Mouse (Mus musculus) liver, postnatal 0 days (tissue): Measurements from ENCODE around the gene Thumpd3. TPM values are rescaled to one million over a fixed set of nuclear protein-coding genes. Genes with fewer than 3 reads are reported as not detected.

Source experiments
- ATAC-seq: fragments of 200-750 bp; cut with Nextera tagmentation; 2 replicates; pipeline ENCODE4 v1.8.0; 2017; ENCODE audit warnings: mild to moderate bottlenecking, moderate library complexity
- DNase-seq: peaks from one replicate; pipeline ENCODE4 v3.0.0-alpha.2; 2016
- H3K27ac ChIP-seq: fragments of 300-500 bp; sonication (generic); 2 replicates; pipeline ENCODE4 v1.5.1; 2014; ENCODE audit warnings: antibody characterized with exemption, moderate library complexity, mild to moderate bottlenecking, low read depth
- H3K27me3 ChIP-seq: fragments of 300-500 bp; sonication (generic); 2 replicates; pipeline ENCODE4 v1.6.1; 2014; ENCODE audit warnings: low read length, control low read depth, mixed read lengths; ENCODE audit not compliant: insufficient read depth
- H3K36me3 ChIP-seq: fragments of 300-500 bp; sonication (generic); replicated peaks from 2 replicates; pipeline ENCODE4 v1.6.1; 2014; ENCODE audit warnings: mild to moderate bottlenecking, control low read depth, low read length, moderate library complexity, mixed read lengths; ENCODE audit not compliant: insufficient read depth
- H3K4me1 ChIP-seq: fragments of 300-500 bp; sonication (generic); 2 replicates; pipeline ENCODE4 v1.6.1; 2014; ENCODE audit warnings: antibody characterized with exemption, mild to moderate bottlenecking, control low read depth; ENCODE audit not compliant: insufficient read depth
- H3K4me2 ChIP-seq: fragments of 300-500 bp; sonication (generic); 2 replicates; pipeline ENCODE4 v1.6.1; 2014; ENCODE audit warnings: low read depth, mild to moderate bottlenecking, low read length, moderate library complexity, mixed read lengths
- H3K4me3 ChIP-seq: fragments of 300-500 bp; sonication (generic); 2 replicates; pipeline ENCODE4 v1.5.1; 2014; ENCODE audit warnings: low read depth, low read length
- H3K9ac ChIP-seq: fragments of 300-500 bp; sonication (generic); replicated peaks from 2 replicates; pipeline ENCODE4 v1.6.1; 2014; ENCODE audit warnings: mild to moderate bottlenecking, moderate library complexity
- H3K9me3 ChIP-seq: fragments of 300-500 bp; sonication (generic); 2 replicates; pipeline ENCODE4 v1.6.1; 2016; ENCODE audit warnings: mild to moderate bottlenecking, control low read depth, low read length, mixed read lengths
- CTCF ChIP-seq: sonication (generic); IDR thresholded peaks from 2 replicates; pipeline ENCODE4 v1.5.1; 2016; ENCODE audit warnings: antibody characterized with exemption, low read depth
- EP300 ChIP-seq: IDR thresholded peaks from 2 replicates; pipeline ENCODE4 v1.6.1; 2016; ENCODE audit warnings: antibody characterized with exemption, low read depth, mild to moderate bottlenecking
- WGBS: fragments of 180-500 bp; shearing (Covaris S2); extraction: QIAGEN DNeasy Blood & Tissue Kit; methylation state at CpG from one replicate; pipeline ENCODE4 v1.1.7; 2014; ENCODE audit not compliant: insufficient replicate concordance; 5-methylcytosine and 5-hydroxymethylcytosine counted together
- polyA plus RNA-seq: library from polyadenylated mRNA; unstranded; fragments of >200 nt; fragmentation: Nextera tagmentation; extraction: Ambion mirVana; gene quantifications from 2 replicates; pipeline ENCODE4 v1.2.1, GENCODE M21; 2015

Gene Thumpd3
- polyA plus RNA-seq, 1 experiment from 2014 or later = 25.1 TPM

- no peaks in the 10 kb centered on the region for H3K9me3 ChIP-seq
- 59% methylated on average over 1 of the region's 1 CpGs for WGBS
- peaks cover 62% of the 10 kb centered on the region for H3K36me3 ChIP-seq
- TF ChIP-seq EP300 = no peak
- no peak for TF ChIP-seq CTCF
- no peak overlapping the region for H3K9ac ChIP-seq
- DNase-seq (no peak), ATAC-seq (no peak)
- H3K4me1 ChIP-seq = no peaks in the 10 kb centered on the region
- no peak overlapping the region for H3K4me3 ChIP-seq
- no peak overlapping the region for H3K27ac ChIP-seq
- H3K4me2 ChIP-seq = no peak overlapping the region
- no peaks in the 10 kb centered on the region for H3K27me3 ChIP-seq
These were observed 15.0 kb downstream of the Thumpd3 start for GRCm38 (mm10) chr6:113060892-113061563.

DNA sequence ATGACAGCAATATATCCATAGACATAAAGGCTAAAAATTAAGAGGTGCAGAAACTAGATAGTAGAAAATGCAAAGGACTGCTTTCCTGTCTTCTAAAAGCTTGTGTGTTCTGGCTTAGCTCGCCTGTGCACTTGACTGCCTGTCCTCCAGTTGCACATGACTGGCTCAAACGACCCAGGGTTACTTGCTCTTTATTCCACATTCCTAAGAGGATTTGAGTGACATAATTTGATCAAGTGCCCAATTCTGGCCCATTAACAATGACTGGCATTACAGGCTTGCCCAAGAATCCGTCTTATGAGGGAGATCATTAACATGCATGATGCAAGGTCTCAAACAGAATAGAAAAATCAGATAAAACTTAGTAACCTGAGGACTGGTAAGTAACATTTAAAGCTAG is 16.2 kb downstream of the Thumpd3 start:
- no peak overlapping the region for H3K9ac ChIP-seq
- peak; percentile 19; the same call in 1 of the 2 replicates for ATAC-seq

DNA sequence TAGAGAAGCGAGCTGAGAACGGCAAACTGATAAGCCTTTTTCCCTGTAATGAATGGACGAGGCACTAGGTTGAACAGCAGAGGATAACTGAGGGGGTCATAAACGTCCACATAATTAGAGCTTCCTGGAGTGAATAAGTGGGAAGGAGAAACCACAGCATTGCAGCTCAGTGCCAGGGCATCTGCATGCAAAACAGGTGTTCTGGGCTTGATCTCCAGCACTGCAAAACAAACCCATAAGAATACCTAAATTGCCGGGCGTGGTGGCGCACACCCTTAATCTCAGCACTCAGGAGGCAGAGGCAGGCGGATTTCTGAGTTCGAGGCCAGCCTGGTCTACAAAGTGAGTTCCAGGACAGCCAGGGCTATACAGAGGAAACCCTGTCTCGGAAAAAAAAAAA is 17.3 kb downstream of the Thumpd3 start:
- TF ChIP-seq EP300 (no peak), CTCF (no peak)
- WGBS = 85% methylated on average over 10 of the region's 10 CpGs
- H3K36me3 ChIP-seq = peaks cover 73% of the 10 kb centered on the region

More for the DNA sequence above, 16.2 kb downstream of the Thumpd3 start:
- peaks cover 66% of the 10 kb centered on the region for H3K36me3 ChIP-seq
- no peaks in the 10 kb centered on the region for H3K9me3 ChIP-seq
- TF ChIP-seq EP300 (no peak), CTCF (no peak)
- no peak overlapping the region for H3K4me3 ChIP-seq
- WGBS = 75% methylated on average over 3 of the region's 3 CpGs
- DNase-seq = no peak
- H3K27me3 ChIP-seq = no peaks in the 10 kb centered on the region
- H3K27ac ChIP-seq = no peak overlapping the region
- no peaks in the 10 kb centered on the region for H3K4me1 ChIP-seq
- H3K4me2 ChIP-seq = no peak overlapping the region

DNA sequence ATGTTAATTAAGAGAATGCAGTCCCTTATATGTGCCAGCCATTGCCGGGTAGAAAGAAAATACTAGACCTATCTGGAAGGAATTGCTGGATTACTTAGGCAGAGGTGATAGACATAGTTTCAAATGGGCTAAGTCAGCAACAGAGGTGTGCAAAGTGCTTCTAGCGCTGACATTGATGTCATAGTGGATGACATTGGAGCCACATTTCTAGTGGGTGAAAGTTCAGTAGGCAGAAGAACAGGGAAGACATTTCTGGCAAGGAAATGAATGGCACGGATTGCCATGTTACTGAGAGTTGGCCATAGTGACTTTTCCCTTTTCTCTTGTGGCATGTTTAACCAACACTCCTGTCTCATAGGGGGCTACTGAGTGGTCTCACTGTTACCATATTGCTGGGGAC is 19.2 kb downstream of the Thumpd3 start:
- TF ChIP-seq EP300 = no peak
- TF ChIP-seq CTCF = no peak
- ATAC-seq = no peak
- Histone ChIP-seq H3K4me2 (no peak overlapping the region), H3K27me3 (no peaks in the 10 kb centered on the region), H3K4me3 (no peak overlapping the region), H3K9me3 (no peaks in the 10 kb centered on the region), H3K27ac (no peak overlapping the region), H3K4me1 (no peaks in the 10 kb centered on the region), H3K9ac (no peak overlapping the region), H3K36me3 (peaks cover 76% of the 10 kb centered on the region)
- WGBS = 81% methylated on average over 3 of the region's 3 CpGs
- no peak for DNase-seq

More for the DNA sequence above, 17.3 kb downstream of the Thumpd3 start:
- H3K4me3 ChIP-seq = no peak overlapping the region
- H3K4me2 ChIP-seq = no peak overlapping the region
- ATAC-seq (no peak), DNase-seq (no peak)
- no peaks in the 10 kb centered on the region for H3K27me3 ChIP-seq
- H3K9ac ChIP-seq = no peak overlapping the region
- no peak overlapping the region for H3K27ac ChIP-seq
- no peaks in the 10 kb centered on the region for H3K9me3 ChIP-seq
- H3K4me1 ChIP-seq = no peaks in the 10 kb centered on the region

GRCm38 (mm10) chr6:113069154-113069553 is 23.1 kb downstream of the Thumpd3 start:
- Histone ChIP-seq H3K36me3 (peaks cover 51% of the 10 kb centered on the region), H3K27ac (no peak overlapping the region), H3K27me3 (no peaks in the 10 kb centered on the region), H3K4me2 (no peak overlapping the region), H3K9me3 (no peaks in the 10 kb centered on the region), H3K9ac (no peak overlapping the region), H3K4me1 (peaks cover 6% of the 10 kb centered on the region; the same call in 1 of the 2 replicates), H3K4me3 (no peak overlapping the region)
- ATAC-seq (no peak), DNase-seq (no peak)
- WGBS = 83% methylated on average over 1 of the region's 1 CpGs
- TF ChIP-seq EP300 = no peak
- no peak for TF ChIP-seq CTCF

GRCm38 (mm10) chr6:113075261-113075660 is 29.2 kb downstream of the Thumpd3 start:
- no peak for DNase-seq
- WGBS = 16% methylated on average over 3 of the region's 3 CpGs
- Histone ChIP-seq H3K27me3 (no peaks in the 10 kb centered on the region), H3K4me3 (peak overlapping the region; percentile 85), H3K9ac (peak overlapping the region; percentile 99), H3K4me2 (peak overlapping the region; percentile 76), H3K9me3 (no peaks in the 10 kb centered on the region), H3K27ac (peak overlapping the region; percentile 100), H3K4me1 (peaks cover 17% of the 10 kb centered on the region), H3K36me3 (peaks cover 4% of the 10 kb centered on the region; the same call in 1 of the 2 replicates)
- TF ChIP-seq EP300 = no peak
- no peak for TF ChIP-seq CTCF
- ATAC-seq = no peak
